Mouse (Mus musculus) forebrain, embryonic 14.5 days (tissue): Measurements from ENCODE around the gene Gm21958. TPM values are rescaled to one million over a fixed set of nuclear protein-coding genes. Genes with fewer than 3 reads are reported as not detected.

Source experiments
- ATAC-seq: fragments of 200-750 bp; cut with Nextera tagmentation; 2 replicates; pipeline ENCODE4 v1.8.0; 2017; ENCODE audit warnings: mild to moderate bottlenecking, moderate library complexity
- DNase-seq: peaks from one replicate; pipeline ENCODE4 v3.0.0-alpha.2; 2015; ENCODE audit warnings: low spot score
- H3K27ac ChIP-seq: fragments of 300-500 bp; sonication (generic); 2 replicates; pipeline ENCODE4 v1.5.1; 2014; ENCODE audit warnings: low read depth, mild to moderate bottlenecking, control low read depth, low read length, moderate library complexity
- H3K27me3 ChIP-seq: fragments of 300-500 bp; sonication (generic); replicated peaks from 2 replicates; pipeline ENCODE4 v1.6.1; 2014; ENCODE audit warnings: low read length, control low read depth, mixed read lengths; ENCODE audit not compliant: control insufficient read depth, insufficient read depth
- H3K36me3 ChIP-seq: fragments of 300-500 bp; sonication (generic); 2 replicates; pipeline ENCODE4 v1.6.1; 2014; ENCODE audit warnings: low read length, control low read depth; ENCODE audit not compliant: control insufficient read depth, insufficient read depth
- H3K4me1 ChIP-seq: fragments of 300-500 bp; sonication (generic); 2 replicates; pipeline ENCODE4 v1.6.1; 2014; ENCODE audit warnings: antibody characterized with exemption, low read length, control low read depth; ENCODE audit not compliant: control insufficient read depth, insufficient read depth
- H3K4me2 ChIP-seq: fragments of 300-500 bp; sonication (generic); 2 replicates; pipeline ENCODE4 v1.6.1; 2014; ENCODE audit warnings: mild to moderate bottlenecking, control low read depth, low read length
- H3K4me3 ChIP-seq: fragments of 300-500 bp; sonication (generic); 2 replicates; pipeline ENCODE4 v1.5.1; 2014; ENCODE audit warnings: low read depth, low read length, control low read depth
- H3K9ac ChIP-seq: fragments of 300-500 bp; sonication (generic); 2 replicates; pipeline ENCODE4 v1.6.1; 2014; ENCODE audit warnings: mild to moderate bottlenecking, low read length, control low read depth, moderate library complexity
- H3K9me3 ChIP-seq: fragments of 300-500 bp; sonication (generic); replicated peaks from 2 replicates; pipeline ENCODE4 v1.6.1; 2016; ENCODE audit warnings: low read length, control low read depth, mixed read lengths; ENCODE audit not compliant: control insufficient read depth
- WGBS: fragments of 180-500 bp; shearing (Covaris S2); extraction: QIAGEN DNeasy Blood & Tissue Kit; methylation state at CpG from one replicate; pipeline ENCODE4 v1.1.7; 2014; 5-methylcytosine and 5-hydroxymethylcytosine counted together
- polyA plus RNA-seq: library from polyadenylated mRNA; unstranded; fragments of >200 nt; fragmentation: Nextera tagmentation; extraction: Ambion mirVana; gene quantifications from 2 replicates; pipeline ENCODE4 v1.2.1, GENCODE M21; 2014

Gene Gm21958
- polyA plus RNA-seq, 1 experiment from 2014 or later = not detected

DNA sequence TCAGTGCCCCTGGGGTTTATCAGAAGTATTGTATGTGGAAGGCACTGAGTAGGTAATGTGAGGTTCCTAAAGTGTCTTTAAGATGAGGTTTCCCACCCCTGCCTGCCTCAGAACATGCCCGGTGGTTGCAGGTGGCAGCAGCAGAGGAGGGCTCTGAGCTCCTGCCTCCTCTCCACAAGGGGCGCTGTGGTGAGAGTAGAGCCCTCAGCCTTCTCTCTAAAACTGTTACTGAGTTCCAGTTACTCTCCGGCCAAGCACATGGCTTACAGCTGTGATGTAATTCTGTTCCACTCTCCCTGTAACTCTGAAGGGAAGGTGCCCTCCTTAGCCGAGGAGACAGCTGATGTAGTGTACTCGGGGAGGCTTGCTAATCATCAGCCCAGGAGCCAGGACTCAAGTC lies 31.6 kb upstream of the Gm21958 start:
- 64% methylated on average over 5 of the region's 5 CpGs for WGBS

DNA sequence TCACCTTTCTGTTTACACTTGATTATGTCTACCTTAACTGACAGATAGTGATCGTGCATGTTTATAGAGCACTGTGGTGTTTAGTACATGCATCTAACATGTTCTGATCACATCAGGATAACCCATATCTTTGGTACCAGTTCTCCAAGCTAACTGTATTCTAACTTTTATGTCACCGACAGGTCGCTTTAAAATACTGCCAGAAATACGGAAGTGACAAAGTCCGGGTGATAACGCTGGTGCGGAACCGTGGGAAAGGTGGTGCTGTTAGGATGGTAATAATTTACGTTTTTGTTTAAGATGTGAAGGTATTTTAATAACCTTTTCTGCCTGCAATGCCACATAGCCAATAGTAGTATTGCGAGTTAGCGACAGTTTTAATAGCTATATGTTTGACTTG lies 27.8 kb upstream of the Gm21958 start:
- H3K27ac ChIP-seq = no peak overlapping the region
- 96% methylated on average over 11 of the region's 11 CpGs for WGBS
- no peak overlapping the region for H3K4me2 ChIP-seq
- H3K36me3 ChIP-seq = peaks cover 84% of the 10 kb centered on the region
- DNase-seq = no peak
- H3K9me3 ChIP-seq = no peaks in the 10 kb centered on the region
- H3K4me1 ChIP-seq = no peaks in the 10 kb centered on the region
- no peak for ATAC-seq
- H3K4me3 ChIP-seq = no peak overlapping the region
- no peak overlapping the region for H3K9ac ChIP-seq
- H3K27me3 ChIP-seq = no peaks in the 10 kb centered on the region

More for the DNA sequence above, 31.6 kb upstream of the Gm21958 start:
- H3K9ac ChIP-seq = no peak overlapping the region
- H3K4me2 ChIP-seq = no peak overlapping the region
- H3K4me1 ChIP-seq = no peaks in the 10 kb centered on the region
- peak; percentile 16 for DNase-seq
- no peaks in the 10 kb centered on the region for H3K9me3 ChIP-seq
- peaks cover 97% of the 10 kb centered on the region for H3K36me3 ChIP-seq
- H3K27ac ChIP-seq = no peak overlapping the region
- no peak for ATAC-seq
- H3K4me3 ChIP-seq = no peak overlapping the region
- no peaks in the 10 kb centered on the region for H3K27me3 ChIP-seq

DNA sequence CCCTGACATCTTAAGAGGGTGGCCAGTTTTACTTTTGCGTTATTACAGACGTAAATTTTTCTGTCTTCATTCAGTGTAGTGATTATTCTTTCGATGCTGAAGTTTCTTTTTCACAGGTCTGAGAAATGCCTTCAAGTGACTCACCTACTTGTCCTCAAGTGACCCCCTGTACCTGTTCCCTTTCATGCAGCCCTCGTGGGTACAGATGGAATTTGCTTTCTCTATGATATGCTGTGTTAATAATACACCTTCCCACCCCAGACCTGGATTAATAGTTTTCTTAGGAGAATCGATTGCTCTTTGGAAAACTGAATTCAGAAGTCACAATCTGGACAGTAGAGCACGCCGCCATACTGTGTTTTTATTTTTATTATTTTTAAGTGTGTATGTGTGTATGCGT lies 23.2 kb upstream of the Gm21958 start:
- no peak overlapping the region for H3K4me3 ChIP-seq
- no peak overlapping the region for H3K9ac ChIP-seq
- no peak overlapping the region for H3K4me2 ChIP-seq
- DNase-seq = no peak
- no peaks in the 10 kb centered on the region for H3K9me3 ChIP-seq
- 96% methylated on average over 8 of the region's 8 CpGs for WGBS
- H3K36me3 ChIP-seq = peaks cover 48% of the 10 kb centered on the region
- H3K27ac ChIP-seq = no peak overlapping the region
- no peaks in the 10 kb centered on the region for H3K27me3 ChIP-seq
- 0 out of 2 replicates have a peak, but pooled peaks cover 7% of the 10 kb centered on the region for H3K4me1 ChIP-seq
- no peak for ATAC-seq

DNA sequence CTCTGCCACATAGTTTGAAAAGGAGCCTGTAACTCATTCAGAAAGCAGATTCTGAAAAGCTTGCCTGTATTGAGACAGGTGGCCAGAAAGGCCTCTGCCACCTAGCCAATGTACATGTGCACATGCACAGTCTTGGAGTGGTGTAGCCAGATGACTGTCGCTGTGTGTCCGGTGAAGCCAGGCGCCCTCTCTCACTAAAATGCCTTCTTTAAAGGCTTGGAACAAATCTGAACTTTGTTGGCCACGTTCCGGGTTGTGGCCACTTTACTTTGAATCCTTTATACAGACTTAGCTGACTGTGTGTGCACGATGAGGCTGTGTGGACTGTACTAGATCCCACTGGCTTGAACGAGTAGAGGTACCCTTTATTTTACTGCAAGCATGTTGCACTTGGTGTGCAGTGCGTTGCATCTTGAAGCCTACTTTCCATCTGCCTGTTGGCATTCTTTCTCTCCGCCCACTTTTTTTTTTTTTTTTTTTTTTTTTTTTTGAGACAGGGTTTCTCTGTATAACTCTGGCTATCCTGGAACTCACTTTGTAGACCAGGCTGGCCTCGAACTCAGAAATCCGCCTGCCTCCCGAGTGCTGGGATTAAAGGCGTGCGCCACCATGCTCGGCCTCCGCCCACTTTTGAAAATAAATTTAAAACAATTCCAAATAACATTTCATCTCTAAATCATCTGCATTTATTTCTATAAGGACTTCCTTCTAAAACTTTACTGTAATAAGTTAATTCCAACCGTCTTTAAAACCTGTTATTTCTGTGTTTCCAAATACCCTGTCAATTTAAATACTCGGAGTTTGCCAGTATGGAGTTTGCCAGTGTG lies 22.2 kb upstream of the Gm21958 start:
- H3K9ac ChIP-seq = peak overlapping the region; percentile 90
- H3K4me3 ChIP-seq = peak overlapping the region; percentile 87
- 0 out of 2 replicates have a peak, but pooled peaks cover 7% of the 10 kb centered on the region for H3K4me1 ChIP-seq
- peak overlapping the region; percentile 98; the same call in 1 of the 2 replicates for H3K27ac ChIP-seq
- H3K36me3 ChIP-seq = peaks cover 46% of the 10 kb centered on the region
- ATAC-seq (no peak), DNase-seq (peak; percentile 20)
- H3K9me3 ChIP-seq = no peaks in the 10 kb centered on the region
- peak overlapping the region; percentile 81 for H3K4me2 ChIP-seq
- no peaks in the 10 kb centered on the region for H3K27me3 ChIP-seq
- WGBS = 57% methylated on average over 18 of the region's 18 CpGs

DNA sequence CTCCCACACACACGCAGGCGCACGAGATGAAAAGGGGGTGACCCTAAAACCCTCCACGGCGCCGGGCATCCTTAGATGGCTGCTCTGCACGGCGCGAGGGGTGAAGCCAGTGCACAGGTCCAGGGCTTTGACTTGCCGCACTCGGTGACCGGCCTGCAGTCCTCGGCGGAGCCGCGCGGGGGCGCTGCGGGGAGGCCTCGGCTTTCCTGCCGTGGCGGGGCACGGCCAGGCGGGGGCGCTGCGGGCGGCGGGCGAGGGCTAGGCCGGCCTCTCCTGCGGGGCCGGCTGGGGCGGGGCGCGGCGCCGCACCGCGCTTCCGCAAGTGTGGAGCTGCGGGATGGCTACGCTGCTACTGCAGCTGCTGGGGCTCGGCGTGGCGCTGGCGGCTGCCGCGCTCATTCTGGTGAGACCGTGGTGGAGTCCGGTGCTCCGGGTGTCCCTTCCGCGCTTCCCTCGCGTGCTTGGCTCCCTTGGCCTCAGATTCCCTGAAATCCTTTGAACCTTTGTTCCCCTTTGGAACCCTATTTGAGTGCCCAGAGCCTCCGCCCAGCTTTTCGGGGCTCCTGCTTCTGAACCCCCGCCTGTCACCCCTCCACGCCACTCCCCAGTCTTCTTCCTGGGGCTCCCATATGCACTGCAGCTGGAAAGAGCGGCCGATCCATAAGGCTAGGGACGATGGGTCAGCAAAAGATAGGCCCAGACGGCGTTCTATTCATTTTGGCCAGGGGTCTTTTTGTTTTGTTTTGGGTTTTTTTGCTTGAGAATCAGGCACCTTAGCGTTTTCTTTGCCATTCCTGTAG lies 21.3 kb upstream of the Gm21958 start, which contains the start of the genes Exosc8 and Alg5:
Exosc8 (minus strand) TSS at position 147 of the 800 bp plus-strand sequence.
Alg5 (plus strand) TSS at position 293 of the 800 bp plus-strand sequence.
- Histone ChIP-seq H3K27me3 (no peaks in the 10 kb centered on the region), H3K9ac (peak within 1 kb of the TSS; percentile 90), H3K4me2 (peak within 1 kb of the TSS; percentile 81), H3K9me3 (no peaks in the 10 kb centered on the region), H3K4me1 (0 out of 2 replicates have a peak, but pooled peaks cover 7% of the 10 kb centered on the region), H3K4me3 (peak within 1 kb of the TSS; percentile 87), H3K36me3 (peaks cover 46% of the 10 kb centered on the region), H3K27ac (peak within 1 kb of the TSS; percentile 98)
- ATAC-seq = peak; percentile 94
- peak; percentile 87 for DNase-seq
- under 1% methylated on average over 59 of the region's 65 CpGs for WGBS

DNA sequence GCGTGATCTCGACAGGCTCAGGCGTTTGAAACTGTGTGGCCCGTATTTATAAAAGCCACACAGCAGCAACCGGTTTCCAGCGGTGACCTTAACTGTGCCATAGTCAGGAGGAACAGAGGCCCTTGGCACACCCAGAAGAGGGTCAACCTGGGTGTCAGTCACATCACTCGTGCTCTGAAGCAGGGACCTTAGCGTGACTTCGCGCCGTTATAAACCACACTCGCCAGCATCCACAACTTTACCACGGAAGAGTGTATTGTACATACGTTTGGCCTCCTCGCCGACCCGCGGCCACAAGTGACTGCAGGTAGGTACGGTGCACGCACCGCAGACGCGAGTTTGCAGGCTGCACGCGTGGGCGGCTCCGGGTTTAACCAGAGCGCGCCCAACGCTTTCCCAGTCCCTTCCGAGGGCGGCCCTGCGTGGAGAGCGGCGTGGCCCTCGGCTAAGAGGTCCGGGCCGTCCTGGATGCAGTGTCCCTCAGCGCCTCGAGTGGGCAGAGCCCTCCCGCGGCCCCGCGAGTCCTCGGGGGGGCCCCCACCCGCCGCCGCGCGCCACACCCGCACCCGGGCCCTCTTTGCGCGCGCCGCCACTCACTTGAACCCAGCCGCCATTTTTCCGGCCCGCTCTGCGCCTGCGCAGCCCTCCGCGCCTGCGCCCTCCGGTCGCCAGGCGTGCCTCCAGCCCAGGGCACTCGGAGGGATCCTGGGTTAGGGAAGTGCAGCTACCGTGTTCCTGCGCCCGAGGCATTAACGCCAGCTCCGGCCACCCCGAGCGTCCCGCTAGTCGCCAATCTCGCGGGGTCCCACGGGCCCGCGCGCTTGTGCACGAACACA lies 20.5 kb upstream of the Gm21958 start:
- peak overlapping the region; percentile 90 for H3K9ac ChIP-seq
- H3K27me3 ChIP-seq = no peaks in the 10 kb centered on the region
- peaks cover 49% of the 10 kb centered on the region for H3K36me3 ChIP-seq
- peak overlapping the region; percentile 87 for H3K4me3 ChIP-seq
- peak; percentile 95 for ATAC-seq
- H3K4me2 ChIP-seq = peak overlapping the region; percentile 81
- under 1% methylated on average over 68 of the region's 84 CpGs for WGBS
- peak overlapping the region; percentile 98 for H3K27ac ChIP-seq
- 0 out of 2 replicates have a peak, but pooled peaks cover 7% of the 10 kb centered on the region for H3K4me1 ChIP-seq
- no peaks in the 10 kb centered on the region for H3K9me3 ChIP-seq
- peak; percentile 93 for DNase-seq

DNA sequence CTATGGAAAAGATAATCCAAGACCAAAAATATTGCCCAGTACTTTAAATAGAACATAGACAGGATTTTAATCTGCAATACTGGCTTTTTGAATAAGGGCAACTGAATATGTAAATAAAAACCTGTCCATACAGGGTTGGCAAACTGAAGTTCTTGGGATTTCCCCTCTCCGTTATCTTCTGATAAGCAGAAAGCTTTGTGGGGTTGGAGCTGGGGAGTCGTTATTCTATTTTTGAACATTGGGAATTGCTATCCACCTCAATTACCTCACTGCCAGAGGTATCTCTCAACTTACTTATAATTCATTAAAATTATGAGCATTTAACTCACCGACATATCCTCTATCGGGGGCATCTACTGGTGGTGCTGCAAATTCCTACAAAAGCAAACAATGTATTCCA lies 18.2 kb upstream of the Gm21958 start:
- H3K27me3 ChIP-seq = no peaks in the 10 kb centered on the region
- no peaks in the 10 kb centered on the region for H3K9me3 ChIP-seq
- no peak for ATAC-seq
- DNase-seq = no peak
- no peak overlapping the region for H3K9ac ChIP-seq
- H3K36me3 ChIP-seq = peaks cover 58% of the 10 kb centered on the region
- no peak overlapping the region for H3K27ac ChIP-seq
- 0 out of 2 replicates have a peak, but pooled peaks cover 7% of the 10 kb centered on the region for H3K4me1 ChIP-seq
- H3K4me2 ChIP-seq = no peak overlapping the region
- 97% methylated on average over 4 of the region's 4 CpGs for WGBS
- H3K4me3 ChIP-seq = no peak overlapping the region

DNA sequence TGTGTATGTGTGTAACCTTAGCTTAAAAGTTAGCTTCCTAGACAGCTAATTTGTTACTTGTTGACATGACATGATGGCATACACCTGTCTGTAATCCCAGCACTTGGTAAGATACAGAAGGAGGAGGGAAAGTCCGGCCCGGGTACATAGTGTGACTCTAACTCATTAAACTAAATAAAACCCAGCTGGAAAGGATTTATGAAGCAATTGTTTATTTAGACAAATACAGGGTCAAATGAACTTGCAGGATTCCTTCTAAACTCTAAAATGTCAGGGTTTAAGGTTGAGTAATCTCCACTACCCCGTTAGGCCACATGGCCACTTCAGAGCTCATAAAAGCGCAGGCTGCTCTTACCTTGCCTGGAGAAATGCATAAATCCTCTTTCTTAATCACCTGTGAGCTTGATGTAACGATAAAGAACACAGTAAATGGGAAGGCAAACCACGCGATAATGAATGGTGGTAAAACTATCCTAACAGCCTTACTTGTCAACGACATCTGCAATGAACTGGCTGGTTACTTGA lies 17.5 kb upstream of the Gm21958 start:
- WGBS = 90% methylated on average over 8 of the region's 8 CpGs
- Histone ChIP-seq H3K27ac (no peak overlapping the region), H3K27me3 (no peaks in the 10 kb centered on the region), H3K4me2 (no peak overlapping the region), H3K4me1 (0 out of 2 replicates have a peak, but pooled peaks cover 7% of the 10 kb centered on the region), H3K9ac (no peak overlapping the region), H3K4me3 (no peak overlapping the region), H3K9me3 (no peaks in the 10 kb centered on the region), H3K36me3 (peaks cover 64% of the 10 kb centered on the region)
- ATAC-seq (no peak), DNase-seq (no peak)
